Mouse (Mus musculus) granulocyte monocyte progenitor cell, adult 5-6 weeks (primary cell): ENCODE results near the gene Igfbp1. TPM values are rescaled to one million over a fixed set of nuclear protein-coding genes. Genes with fewer than 3 reads are reported as not detected.

Experiments
- ATAC-seq: replicated peaks from 2 replicates; pipeline ENCODE4 v1.8.0; 2016; ENCODE audit warnings: mild to moderate bottlenecking, moderate TSS enrichment, inconsistent platforms; ENCODE audit not compliant: poor library complexity, severe bottlenecking
- total RNA-seq, 2 experiments: library from RNA; stranded (forward) in 1 of 2; stranded (reverse) in 1 of 2; fragments of 200-712, 200-1000 nt in 1 of 2; fragments of >200 nt in 1 of 2; fragmentation: Nextera tagmentation in 1 of 2; gene quantifications; 2 replicates each; pipeline ENCODE4 v1.2.3; 2014 to 2017

The Igfbp1 gene
- not detected in 2 replicates for total RNA-seq (2014; fragmentation: Nextera tagmentation)
- total RNA-seq (2017) = not detected in 2 replicates

- ATAC-seq = no peak
Observed at GRCm38 (mm10) chr11:7197491-7197941, at the start of gene Igfbp1. Gene Igfbp1 (plus strand): TSS chr11:7197782.

- no peak for ATAC-seq
Observed at GRCm38 (mm10) chr11:7147945-7148344, 49.6 kb upstream of the Igfbp1 start.

GRCm38 (mm10) chr11:7149471-7149870 lies 48.1 kb upstream of the Igfbp1 start:
- no peak for ATAC-seq

- ATAC-seq = no peak
Observed at GRCm38 (mm10) chr11:7150511-7150910, 47.1 kb upstream of the Igfbp1 start.

- no peak for ATAC-seq
Observed at GRCm38 (mm10) chr11:7152371-7152770, 45.2 kb upstream of the Igfbp1 start.

GRCm38 (mm10) chr11:7153081-7153480 lies 44.5 kb upstream of the Igfbp1 start:
- ATAC-seq = no peak

GRCm38 (mm10) chr11:7156427-7156826 lies 41.2 kb upstream of the Igfbp1 start:
- ATAC-seq = no peak

GRCm38 (mm10) chr11:7158196-7158595 lies 39.4 kb upstream of the Igfbp1 start:
- no peak for ATAC-seq

GRCm38 (mm10) chr11:7160146-7160545 lies 37.4 kb upstream of the Igfbp1 start:
- no peak for ATAC-seq

- ATAC-seq = no peak
Observed at GRCm38 (mm10) chr11:7160637-7161101, 36.9 kb upstream of the Igfbp1 start.

- ATAC-seq = no peak; the same call in 1 of the 2 replicates
Observed at GRCm38 (mm10) chr11:7161502-7162174, 35.9 kb upstream of the Igfbp1 start.

- ATAC-seq = no peak
Observed at GRCm38 (mm10) chr11:7164416-7164815, 33.2 kb upstream of the Igfbp1 start.

GRCm38 (mm10) chr11:7169645-7170044 lies 27.9 kb upstream of the Igfbp1 start:
- ATAC-seq = no peak

GRCm38 (mm10) chr11:7173664-7174063 lies 23.9 kb upstream of the Igfbp1 start:
- ATAC-seq = no peak

GRCm38 (mm10) chr11:7178724-7179123 lies 18.9 kb upstream of the Igfbp1 start:
- no peak for ATAC-seq

GRCm38 (mm10) chr11:7179276-7179675 lies 18.3 kb upstream of the Igfbp1 start:
- no peak for ATAC-seq

- no peak for ATAC-seq
Observed at GRCm38 (mm10) chr11:7182409-7183042, 15.1 kb upstream of the Igfbp1 start.

GRCm38 (mm10) chr11:7184420-7184819 lies 13.2 kb upstream of the Igfbp1 start:
- no peak for ATAC-seq

GRCm38 (mm10) chr11:7187472-7187871 lies 10.1 kb upstream of the Igfbp1 start:
- no peak for ATAC-seq

GRCm38 (mm10) chr11:7188469-7188868 lies 9.1 kb upstream of the Igfbp1 start, which contains the start of gene Gm11985:
Gene Gm11985 (minus strand): TSS chr11:7188569.
- ATAC-seq = no peak

GRCm38 (mm10) chr11:7192710-7193109 lies 4.9 kb upstream of the Igfbp1 start:
- no peak for ATAC-seq

GRCm38 (mm10) chr11:7193134-7193533 lies 4.4 kb upstream of the Igfbp1 start:
- no peak for ATAC-seq
